Mouse (Mus musculus) CD8-positive naive resting alpha-beta T cell, adult 2 months (primary cell): ENCODE measurements around the gene Trub1.

Experiments
- DNase-seq, 2 experiments: peaks; one replicate each; pipeline ENCODE4 v3.0.0; 2022; ENCODE audit warnings: low read depth in 2 of 2, low spot score in 2 of 2

The Trub1 gene

DNA sequence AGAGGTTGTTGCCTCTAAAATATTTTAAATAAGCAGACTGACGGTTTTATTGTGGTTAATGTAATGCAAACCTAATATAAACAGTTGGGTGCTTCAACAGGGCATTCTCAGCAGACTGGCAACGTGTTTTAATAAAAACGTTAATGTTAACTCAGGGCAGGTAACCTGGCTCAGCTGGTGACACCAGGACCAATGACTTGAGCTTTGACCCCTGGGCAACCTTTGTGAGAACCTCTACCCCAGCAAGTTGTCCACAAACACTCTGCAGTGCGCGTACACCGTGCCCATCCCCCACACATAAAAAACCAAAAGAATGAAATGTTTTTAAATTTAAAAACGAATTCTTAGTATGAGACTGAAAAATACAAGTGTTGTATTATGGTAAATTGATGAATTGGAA lies 36.8 kb downstream of the Trub1 start:
- no peak for DNase-seq

- DNase-seq: no peak
These were observed 38.3 kb downstream of the Trub1 start for GRCm38 (mm10) chr19:57491030-57491429.

- DNase-seq: no peak
These were observed 41.3 kb downstream of the Trub1 start for GRCm38 (mm10) chr19:57494020-57494419.

DNA sequence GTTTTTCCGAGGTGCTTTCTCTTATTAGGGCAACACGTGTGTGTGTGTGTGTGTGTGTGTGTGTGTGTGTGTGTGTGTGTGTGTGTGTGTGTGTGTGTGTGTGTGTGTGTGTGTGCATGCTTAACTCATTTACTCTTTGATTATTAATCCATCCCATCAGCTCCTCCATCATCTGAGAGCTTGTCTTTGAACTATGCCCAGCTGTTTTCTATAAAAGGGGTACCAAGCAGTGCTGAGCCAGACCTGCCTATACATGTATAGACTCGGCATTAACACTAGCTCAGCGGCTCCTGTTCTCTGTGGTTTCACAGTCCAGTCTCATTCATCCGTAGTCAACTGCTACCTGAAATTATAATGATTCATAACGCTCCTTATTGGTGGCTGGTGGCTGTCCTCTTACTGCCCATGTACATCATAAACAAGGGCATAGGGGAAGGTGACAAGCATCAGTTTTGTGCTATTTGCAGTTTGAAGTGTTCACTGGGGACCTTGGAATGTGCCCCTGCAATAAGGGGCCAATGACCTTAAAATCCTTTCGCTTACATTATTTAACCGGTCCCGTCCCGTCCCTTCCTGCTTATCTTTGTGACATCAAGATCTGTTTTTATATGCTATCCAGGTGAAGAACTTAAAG lies 45.5 kb downstream of the Trub1 start:
- no peak for DNase-seq

DNA sequence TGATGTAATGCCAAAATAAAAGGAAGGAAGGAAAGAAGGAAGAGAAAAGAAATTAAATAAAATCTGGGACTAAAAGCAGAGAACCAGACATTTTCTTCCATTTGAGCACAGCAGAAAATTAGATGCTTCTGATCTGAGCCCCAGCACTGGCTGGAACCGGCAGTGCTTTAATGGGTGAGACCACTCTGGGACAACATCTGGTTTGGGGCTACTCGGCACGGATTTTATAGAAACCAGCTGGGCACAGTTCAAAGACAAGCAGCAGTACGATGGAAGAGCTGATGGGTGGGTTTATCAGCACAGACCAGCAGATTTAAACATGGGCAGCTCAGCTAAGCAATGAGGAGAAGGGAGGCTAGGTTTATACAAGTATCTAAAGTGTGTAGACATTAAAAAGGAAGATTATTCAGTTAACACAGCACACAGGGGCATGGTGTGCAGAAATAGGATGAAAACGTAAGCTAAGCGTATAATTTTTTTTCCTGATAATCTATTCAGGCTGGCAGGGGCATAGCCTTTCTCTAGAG lies 46.2 kb downstream of the Trub1 start:
- no peak for DNase-seq

DNA sequence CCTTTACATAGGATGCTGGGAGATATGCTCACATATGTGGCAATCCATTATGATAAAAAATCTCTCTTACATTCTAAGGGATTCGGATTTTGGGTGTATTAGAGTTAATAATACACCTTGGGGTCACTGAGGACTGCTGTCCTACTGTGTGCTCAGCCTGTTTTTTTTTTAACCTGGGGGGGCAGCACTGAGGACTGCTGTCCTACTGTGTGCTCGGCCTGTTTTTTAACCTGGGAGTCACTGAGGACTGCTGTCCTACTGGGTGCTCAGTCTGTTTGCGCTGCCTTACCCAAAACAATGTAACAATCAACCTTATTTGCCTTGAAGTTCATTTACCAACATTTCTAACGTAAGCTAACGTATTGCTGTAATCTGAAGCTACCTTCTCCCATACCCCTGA lies 47.5 kb downstream of the Trub1 start:
- DNase-seq: no peak

DNA sequence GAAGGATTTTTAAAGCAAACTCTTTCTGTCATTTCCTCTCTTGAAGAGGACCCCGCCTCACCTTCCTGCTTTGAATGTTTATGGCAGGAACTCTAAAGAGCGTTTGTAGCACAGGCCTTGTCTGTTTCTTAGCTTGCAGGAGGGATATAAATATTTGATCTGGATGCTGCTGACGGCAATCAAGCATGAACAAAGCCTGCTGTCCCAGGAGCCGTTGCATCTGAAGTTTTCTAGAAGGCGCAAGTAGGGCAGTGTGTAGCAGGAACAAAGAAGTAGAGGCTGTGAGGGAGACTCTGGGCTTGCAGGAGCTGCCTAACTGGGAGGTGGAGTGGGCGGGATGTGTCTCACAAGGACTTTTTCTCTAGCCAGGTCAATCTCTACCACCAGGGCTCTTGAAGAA lies 50.4 kb downstream of the Trub1 start:
- DNase-seq: no peak

DNA sequence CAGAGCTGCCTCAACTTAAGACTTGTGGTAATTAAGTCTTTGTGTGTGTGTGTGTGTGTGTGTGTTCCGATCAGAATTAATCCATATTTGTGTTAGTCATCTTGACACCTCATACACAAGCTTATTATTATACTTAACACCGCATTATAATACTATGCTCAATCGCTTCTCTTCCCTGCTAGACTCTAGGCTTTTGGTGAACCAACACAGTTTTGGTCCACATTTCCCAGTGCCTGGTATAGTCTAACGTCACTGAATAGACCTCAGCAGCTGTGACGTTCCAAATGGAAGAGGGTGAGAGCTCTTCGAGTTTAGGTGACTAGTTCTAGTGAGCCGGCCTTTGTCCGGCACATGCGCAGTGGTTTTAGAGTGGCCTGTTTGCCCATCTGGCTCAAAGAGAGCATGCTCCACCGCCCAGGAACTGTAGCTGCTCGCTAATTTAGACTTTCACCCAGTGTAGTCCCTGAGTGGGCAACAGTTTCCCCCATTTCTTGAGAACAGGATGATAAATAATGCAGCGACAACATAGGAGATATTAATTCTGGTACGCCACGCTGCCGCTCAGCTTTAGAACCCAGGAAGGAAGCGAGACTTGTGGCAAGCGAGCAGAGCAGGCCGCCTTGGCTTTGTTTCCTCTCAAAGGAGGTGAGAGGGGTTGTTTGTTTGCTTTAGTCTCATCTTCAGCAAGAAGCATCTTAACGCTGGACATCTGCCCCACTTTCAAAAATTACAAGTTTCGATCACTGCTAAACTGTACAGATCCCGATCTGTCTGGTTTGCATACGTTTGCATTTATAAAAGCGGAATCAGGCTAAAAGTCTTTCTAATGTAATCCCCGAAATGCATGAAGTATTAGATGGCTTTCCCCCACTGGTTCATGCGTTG lies 52.6 kb downstream of the Trub1 start:
- DNase-seq: no peak

DNA sequence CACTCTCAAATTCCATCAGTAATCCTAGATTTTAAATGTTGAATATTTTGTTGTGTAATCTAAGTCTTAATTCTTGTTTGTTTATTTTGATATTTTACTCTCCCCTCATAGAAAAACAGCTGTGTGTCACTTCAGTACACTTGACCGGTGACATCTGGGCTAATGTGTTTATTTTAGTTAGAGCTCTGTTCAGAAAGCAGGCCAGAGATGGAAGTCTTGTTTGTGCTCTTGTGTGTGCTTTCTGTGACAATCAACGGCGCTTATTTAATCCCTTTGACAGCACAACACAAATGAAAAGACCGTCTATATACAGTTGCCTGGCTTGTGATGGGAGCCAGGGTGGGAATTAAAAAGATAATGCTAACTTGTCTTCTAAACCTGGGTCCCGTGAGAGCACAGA lies 53.9 kb downstream of the Trub1 start:
- DNase-seq: no peak

GRCm38 (mm10) chr19:57508261-57508788 lies 55.6 kb downstream of the Trub1 start:
- DNase-seq: no peak

GRCm38 (mm10) chr19:57509758-57510319 lies 57.1 kb downstream of the Trub1 start:
- no peak for DNase-seq

- DNase-seq: no peak
These were observed 58.1 kb downstream of the Trub1 start for GRCm38 (mm10) chr19:57510836-57511235.

DNA sequence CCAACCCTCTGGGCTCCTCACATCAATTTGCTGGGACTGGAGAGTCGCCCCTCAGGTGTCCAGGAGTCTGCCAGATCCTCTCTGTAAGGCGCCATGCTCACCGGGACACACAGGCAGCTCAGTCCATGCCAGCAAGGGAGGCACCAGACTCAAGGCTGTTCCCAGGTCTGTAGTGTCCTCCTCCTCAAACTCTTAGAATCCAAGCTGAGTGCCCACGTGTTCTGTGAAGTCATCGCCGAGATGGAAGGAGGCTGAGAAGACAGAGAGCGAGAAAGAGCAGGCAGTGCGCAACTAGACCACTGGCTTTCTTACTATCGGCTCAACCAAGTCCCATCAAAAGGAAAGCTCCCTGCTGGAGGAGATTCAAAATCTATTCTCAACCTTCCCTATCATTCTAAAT lies 60.4 kb downstream of the Trub1 start:
- no peak for DNase-seq

- no peak for DNase-seq
These were observed 69.0 kb downstream of the Trub1 start for GRCm38 (mm10) chr19:57521721-57522120.

GRCm38 (mm10) chr19:57523363-57523762 lies 70.7 kb downstream of the Trub1 start:
- no peak for DNase-seq

- no peak for DNase-seq
These were observed 73.0 kb downstream of the Trub1 start for GRCm38 (mm10) chr19:57525693-57526092.

DNA sequence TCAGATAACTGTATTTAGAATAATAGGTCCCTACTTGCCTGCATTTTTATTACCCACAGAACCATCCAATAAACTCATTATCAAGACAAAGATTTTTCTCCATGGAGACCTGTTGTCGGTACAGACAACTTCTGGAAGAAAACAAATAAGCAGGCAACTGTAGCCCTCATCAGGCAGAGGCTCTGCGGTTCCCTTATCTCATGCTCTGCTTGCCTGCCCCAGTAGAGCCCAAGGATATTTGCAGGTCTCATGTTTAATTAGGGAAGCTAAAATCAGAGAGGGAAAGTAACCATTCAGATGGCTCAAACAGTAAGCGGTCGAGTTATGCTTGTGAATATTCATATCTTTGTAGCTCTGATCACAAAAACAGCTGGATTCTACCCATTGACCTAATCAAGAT lies 77.5 kb downstream of the Trub1 start:
- no peak for DNase-seq

DNA sequence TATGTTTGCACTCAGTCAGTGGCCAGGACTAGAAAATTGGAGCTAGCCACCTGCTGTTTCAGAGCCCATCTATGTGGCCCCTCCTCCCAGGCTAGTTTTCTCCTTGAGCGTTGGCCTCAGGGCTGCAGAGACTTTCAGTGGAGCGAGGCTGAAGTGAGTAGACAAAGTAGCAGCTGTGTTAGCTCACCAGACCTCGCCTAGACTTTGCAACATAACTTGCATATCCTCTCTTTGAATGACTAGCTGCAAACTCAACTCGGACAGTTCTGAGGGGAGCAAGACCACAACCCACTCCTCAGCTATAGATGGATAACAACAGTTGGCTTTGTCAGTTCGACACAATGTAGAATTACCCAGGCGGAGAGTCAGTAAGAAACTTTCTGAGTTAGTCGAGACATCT lies 81.5 kb downstream of the Trub1 start:
- DNase-seq: no peak

GRCm38 (mm10) chr19:57536512-57536911 lies 83.8 kb downstream of the Trub1 start:
- no peak for DNase-seq

GRCm38 (mm10) chr19:57537510-57538182 lies 84.9 kb downstream of the Trub1 start:
- no peak for DNase-seq

- no peak for DNase-seq
These were observed 87.4 kb downstream of the Trub1 start for GRCm38 (mm10) chr19:57540118-57540517.
